Mouse (Mus musculus) megakaryocyte, embryonic 14.5 days (primary cell): ENCODE results near the gene Sfxn3. TPM values are rescaled to one million over a fixed set of nuclear protein-coding genes. Genes with fewer than 3 reads are reported as not detected.

ENCODE experiments used
- H3K27me3 ChIP-seq: replicated peaks from 2 replicates; pipeline ENCODE3; 2012; ENCODE audit warnings: inconsistent platforms
- H3K36me3 ChIP-seq: replicated peaks from 2 replicates; pipeline ENCODE3; 2012; ENCODE audit warnings: low read length, inconsistent platforms, mixed read lengths
- H3K4me1 ChIP-seq: 2 replicates; pipeline ENCODE4 v1.6.1; 2012; ENCODE audit warnings: inconsistent platforms
- H3K4me3 ChIP-seq: replicated peaks from 2 replicates; pipeline ENCODE3; 2012; ENCODE audit warnings: moderate library complexity, mild to moderate bottlenecking, inconsistent platforms
- H3K9me3 ChIP-seq: 2 replicates; pipeline ENCODE4 v1.6.1; 2012; ENCODE audit warnings: inconsistent platforms
- FLI1 ChIP-seq: IDR thresholded peaks from 2 replicates; pipeline ENCODE4 v1.6.1; 2012; ENCODE audit warnings: low read length, inconsistent platforms, mixed read lengths
- GATA1 ChIP-seq: IDR thresholded peaks from 3 replicates; pipeline ENCODE4 v1.6.1; 2012; ENCODE audit warnings: mixed read lengths, low read length, inconsistent platforms, borderline replicate concordance
- polyA plus RNA-seq: library from polyadenylated mRNA; stranded (reverse); fragments of >175 nt; gene quantifications from 2 replicates; pipeline ENCODE4 v1.2.3, GENCODE M21; 2012; ENCODE audit warnings: low replicate concordance; ENCODE audit not compliant: insufficient read depth

Gene Sfxn3
- polyA plus RNA-seq, 1 experiment, result 4.4 TPM

- peak overlapping the region; percentile 79 for H3K4me3 ChIP-seq
Measured at GRCm38 (mm10) chr19:45056908-45057698, 9.8 kb downstream of the Sfxn3 start.

GRCm38 (mm10) chr19:45057724-45058112 lies 10.4 kb downstream of the Sfxn3 start:
- Histone ChIP-seq H3K9me3 (peaks cover 5% of the 10 kb centered on the region; the same call in 1 of the 2 replicates), H3K4me1 (peaks cover 76% of the 10 kb centered on the region), H3K4me3 (peak overlapping the region; percentile 97), H3K27me3 (no peaks in the 10 kb centered on the region), H3K36me3 (peaks cover 22% of the 10 kb centered on the region)
- no peak for TF ChIP-seq GATA1
- no peak for TF ChIP-seq FLI1

More at GRCm38 (mm10) chr19:45056908-45057698, 9.8 kb downstream of the Sfxn3 start:
- peaks cover 23% of the 10 kb centered on the region for H3K36me3 ChIP-seq
- peaks cover 77% of the 10 kb centered on the region for H3K4me1 ChIP-seq
- no peaks in the 10 kb centered on the region for H3K27me3 ChIP-seq
- no peak for TF ChIP-seq FLI1
- no peak for TF ChIP-seq GATA1
- H3K9me3 ChIP-seq, result no peaks in the 10 kb centered on the region

- H3K4me3 ChIP-seq, result peak overlapping the region; percentile 97
- H3K36me3 ChIP-seq, result peaks cover 16% of the 10 kb centered on the region
- H3K4me1 ChIP-seq, result peaks cover 70% of the 10 kb centered on the region
- H3K27me3 ChIP-seq, result no peaks in the 10 kb centered on the region
- TF ChIP-seq FLI1, result peak; percentile 94
- TF ChIP-seq GATA1, result no peak
- H3K9me3 ChIP-seq, result peaks cover 5% of the 10 kb centered on the region; the same call in 1 of the 2 replicates
Measured at GRCm38 (mm10) chr19:45058113-45058839, 11.0 kb downstream of the Sfxn3 start.

DNA sequence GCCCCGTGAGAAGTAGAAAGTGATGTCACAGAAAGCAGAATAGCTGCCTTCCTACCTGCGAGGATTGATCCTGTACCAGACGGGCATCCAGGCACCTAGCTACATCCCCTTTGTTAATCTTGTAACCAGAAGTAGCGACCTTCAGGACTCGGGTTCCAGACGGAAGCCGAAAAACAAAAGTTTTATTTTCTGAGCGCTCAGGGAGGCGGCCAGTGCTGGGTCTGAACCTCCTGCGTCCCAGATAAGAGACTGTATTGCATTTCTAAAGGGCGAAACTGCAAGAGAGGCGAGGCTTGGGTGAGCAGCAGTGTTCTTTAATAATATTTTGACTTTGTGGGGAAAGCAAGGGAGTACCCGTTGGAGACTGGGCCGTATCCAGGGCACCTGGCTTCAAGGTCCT lies 11.5 kb downstream of the Sfxn3 start:
- peak overlapping the region; percentile 97 for H3K4me3 ChIP-seq
- peaks cover 69% of the 10 kb centered on the region for H3K4me1 ChIP-seq
- TF ChIP-seq FLI1, result no peak
- H3K36me3 ChIP-seq, result peaks cover 12% of the 10 kb centered on the region
- H3K9me3 ChIP-seq, result peaks cover 5% of the 10 kb centered on the region; the same call in 1 of the 2 replicates
- H3K27me3 ChIP-seq, result no peaks in the 10 kb centered on the region

- no peaks in the 10 kb centered on the region for H3K27me3 ChIP-seq
- TF ChIP-seq GATA1 (no peak), FLI1 (no peak)
- H3K36me3 ChIP-seq, result peaks cover 6% of the 10 kb centered on the region
- peaks cover 5% of the 10 kb centered on the region; the same call in 1 of the 2 replicates for H3K9me3 ChIP-seq
- no peak overlapping the region for H3K4me3 ChIP-seq
- H3K4me1 ChIP-seq, result peaks cover 44% of the 10 kb centered on the region
Measured at GRCm38 (mm10) chr19:45063565-45064292, 16.4 kb downstream of the Sfxn3 start.

DNA sequence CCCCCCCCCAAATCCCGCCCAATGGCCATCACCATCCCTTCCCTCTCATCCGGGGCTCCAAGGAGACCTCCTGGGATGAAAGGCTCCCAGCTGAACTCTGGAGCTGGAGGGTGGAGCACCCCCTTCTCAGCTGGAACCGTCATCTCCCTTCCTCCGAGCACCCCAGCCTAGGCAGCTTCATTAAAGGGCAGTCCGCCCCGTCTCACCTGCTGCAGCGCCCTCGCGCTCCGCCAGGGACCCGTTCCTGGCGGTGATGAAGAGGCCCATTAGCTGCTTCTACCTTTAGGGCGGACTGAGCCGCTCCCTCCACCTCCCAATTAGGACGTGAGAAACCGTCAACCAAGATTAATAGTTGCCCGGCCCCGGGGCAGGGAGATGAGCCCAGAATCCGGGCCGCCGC lies 17.9 kb downstream of the Sfxn3 start:
- peaks cover 5% of the 10 kb centered on the region; the same call in 1 of the 2 replicates for H3K9me3 ChIP-seq
- no peak for TF ChIP-seq GATA1
- no peak for TF ChIP-seq FLI1
- H3K4me1 ChIP-seq, result peaks cover 38% of the 10 kb centered on the region
- H3K4me3 ChIP-seq, result no peak overlapping the region
- no peaks in the 10 kb centered on the region for H3K27me3 ChIP-seq
- peaks cover 6% of the 10 kb centered on the region for H3K36me3 ChIP-seq

GRCm38 (mm10) chr19:45067170-45067569 lies 19.9 kb downstream of the Sfxn3 start:
- Histone ChIP-seq H3K4me1 (peaks cover 43% of the 10 kb centered on the region), H3K9me3 (peaks cover 5% of the 10 kb centered on the region; the same call in 1 of the 2 replicates), H3K4me3 (no peak overlapping the region), H3K27me3 (no peaks in the 10 kb centered on the region), H3K36me3 (peaks cover 5% of the 10 kb centered on the region)
- TF ChIP-seq FLI1 (no peak), GATA1 (no peak)

DNA sequence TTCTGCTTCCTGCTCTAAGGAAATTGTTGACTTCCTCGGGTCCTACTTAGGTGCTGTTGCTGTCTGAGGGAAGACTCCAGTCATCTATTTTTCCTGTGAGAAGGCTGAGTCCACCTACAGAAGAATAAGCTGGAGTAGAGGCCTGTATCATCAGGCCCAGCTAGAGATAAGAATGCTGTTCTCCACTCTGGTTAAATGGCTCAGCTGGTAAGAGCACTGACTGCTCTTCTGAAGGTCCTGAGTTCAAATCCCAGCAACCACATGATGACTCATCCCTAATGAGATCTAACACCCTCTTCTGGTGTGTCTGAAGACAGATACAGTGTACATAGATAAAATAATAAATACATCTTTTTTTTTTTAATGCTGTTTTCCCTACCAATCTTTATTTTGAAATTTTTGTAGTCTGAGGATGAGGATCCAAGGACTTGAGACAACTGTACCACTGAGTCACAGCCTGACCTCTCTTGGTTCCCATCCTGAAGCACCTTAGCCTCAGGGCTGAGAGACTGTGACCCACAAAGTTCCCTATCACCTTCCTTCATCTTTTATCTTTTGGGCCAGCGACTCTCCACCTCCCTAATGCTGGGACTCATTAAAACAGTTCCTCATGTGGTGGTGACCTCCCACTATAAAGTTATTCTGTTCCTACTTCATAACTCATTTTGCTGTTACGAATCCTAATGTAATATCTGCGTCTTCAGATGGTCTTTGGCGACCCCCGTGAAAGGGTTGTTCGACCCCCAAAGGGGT lies 20.6 kb downstream of the Sfxn3 start:
- no peak for TF ChIP-seq FLI1
- no peak for TF ChIP-seq GATA1
- H3K9me3 ChIP-seq, result no peaks in the 10 kb centered on the region

More for the DNA sequence above, 20.6 kb downstream of the Sfxn3 start:
- H3K4me1 ChIP-seq, result peaks cover 46% of the 10 kb centered on the region
- H3K4me3 ChIP-seq, result no peak overlapping the region
- no peaks in the 10 kb centered on the region for H3K27me3 ChIP-seq
- no peaks in the 10 kb centered on the region for H3K36me3 ChIP-seq
